Mouse (Mus musculus): Measurements from ENCODE around the gene Frmd5.
A peak's percentile ranks its signal among the peaks of the same experiment; 100 is the strongest.

The Frmd5 gene

GRCm38 (mm10) chr2:121614483-121615198, 192.2 kb downstream of the Frmd5 start:
- DNase-seq: no peak

- DNase-seq: peak in 1 of 2 experiments; percentile 36
Observed at GRCm38 (mm10) chr2:121612112-121612511, 194.8 kb downstream of the Frmd5 start.

- DNase-seq: no peak
Observed at GRCm38 (mm10) chr2:121610008-121610884, 196.6 kb downstream of the Frmd5 start.

- DNase-seq: no peak
Observed at GRCm38 (mm10) chr2:121609141-121609724, 197.7 kb downstream of the Frmd5 start.

- DNase-seq: no peak
Observed at GRCm38 (mm10) chr2:121602397-121602796, 204.5 kb downstream of the Frmd5 start.

- DNase-seq: no peak
Observed at GRCm38 (mm10) chr2:121601543-121601942, 205.3 kb downstream of the Frmd5 start.

- DNase-seq: no peak
Observed at GRCm38 (mm10) chr2:121600736-121601135, 206.2 kb downstream of the Frmd5 start.

- no peak for DNase-seq
Observed at GRCm38 (mm10) chr2:121598249-121598648, 208.6 kb downstream of the Frmd5 start.

GRCm38 (mm10) chr2:121596621-121597020, 210.3 kb downstream of the Frmd5 start:
- no peak for DNase-seq

GRCm38 (mm10) chr2:121594660-121595291, 212.1 kb downstream of the Frmd5 start:
- peak; percentile 32 to 52 for DNase-seq

- DNase-seq: no peak
Observed at GRCm38 (mm10) chr2:121594131-121594530, 212.8 kb downstream of the Frmd5 start.

GRCm38 (mm10) chr2:121588309-121588694, 218.6 kb downstream of the Frmd5 start:
- DNase-seq: peak in 1 of 2 experiments; percentile 22

- peak; percentile 44 to 57 for DNase-seq
Observed at GRCm38 (mm10) chr2:121587523-121588308, 219.2 kb downstream of the Frmd5 start.

- DNase-seq: no peak
Observed at GRCm38 (mm10) chr2:121584705-121585104, 222.2 kb downstream of the Frmd5 start.

- peak; percentile 34 to 45 for DNase-seq
Observed at GRCm38 (mm10) chr2:121583468-121584116, 223.3 kb downstream of the Frmd5 start.

GRCm38 (mm10) chr2:121582809-121583376, 224.0 kb downstream of the Frmd5 start:
- peak in 1 of 2 experiments; percentile 21 for DNase-seq

GRCm38 (mm10) chr2:121575741-121576201, 231.1 kb downstream of the Frmd5 start:
- DNase-seq: peak; percentile 23 to 47

GRCm38 (mm10) chr2:121574066-121574630, 232.7 kb downstream of the Frmd5 start:
- no peak for DNase-seq

- peak; percentile 63 to 79 for DNase-seq
Observed at GRCm38 (mm10) chr2:121571780-121572179, 235.1 kb downstream of the Frmd5 start.

GRCm38 (mm10) chr2:121570999-121571655, 235.8 kb downstream of the Frmd5 start:
- DNase-seq: no peak
